Mouse (Mus musculus) brain, adult 10 weeks (tissue): ENCODE measurements around the gene Tmem45a. TPM values are rescaled to one million over a fixed set of nuclear protein-coding genes. Genes with fewer than 3 reads are reported as not detected.

Experiments
- polyA plus RNA-seq: library from polyadenylated mRNA; stranded (reverse); fragments of 350-450 nt; fragmentation: Illumina TruSeq; extraction: RNeasy Lipid Tissue Mini Kit (QIAGEN cat#74804); gene quantifications from one replicate; pipeline ENCODE4 v1.2.3, GENCODE M21; 2015; ENCODE audit warnings: low read depth, low replicate concordance

Tmem45a gene
- 2.2 TPM for polyA plus RNA-seq

GRCm38 (mm10) chr16:56885824-56886615 is at the start of gene Tmem45a:
Gene Tmem45a, minus strand, starts transcription at chr16:56886166.

GRCm38 (mm10) chr16:56928023-56928422 is 42.1 kb upstream of the Tmem45a start, which contains the start of gene Lnp1:
Gene Lnp1, minus strand, starts transcription at chr16:56928061.

DNA sequence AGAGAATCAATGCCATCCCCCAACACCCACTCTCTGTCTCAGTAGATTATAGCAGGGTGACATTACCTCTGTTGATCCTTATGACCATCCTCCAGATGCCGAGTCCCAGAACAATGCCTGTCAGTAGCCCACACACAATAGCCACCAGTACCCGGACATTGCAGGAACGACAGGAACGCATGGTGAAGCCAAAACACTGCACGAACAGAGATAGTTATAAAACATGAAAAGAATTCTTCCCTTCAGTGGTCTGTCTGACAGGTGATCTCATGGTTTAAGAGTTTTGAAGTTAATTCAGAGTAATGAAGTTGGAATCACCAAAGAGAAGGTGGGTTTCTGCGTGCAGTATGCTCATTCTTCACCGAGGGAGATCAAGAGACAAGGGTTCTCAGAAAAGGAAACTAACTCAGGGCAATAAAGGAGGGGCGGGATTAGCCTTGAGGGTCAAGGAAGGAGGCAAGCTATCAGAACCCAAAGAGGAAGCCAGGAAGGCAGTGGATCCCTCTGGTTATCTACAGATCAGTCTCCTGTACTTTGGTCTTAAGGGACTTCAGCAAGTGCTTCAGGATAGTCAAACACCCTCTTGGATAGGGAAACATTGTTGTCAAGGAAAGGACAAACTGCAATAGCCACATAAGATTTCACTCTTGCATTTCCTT is 90.4 kb downstream of the Tmem45a start, which contains the start of gene Adgrg7:
Gene Adgrg7, minus strand, starts transcription at position 375 of the 659 bp plus-strand sequence.

Other genes starting within 250 kb of the Tmem45a start
- 77.9 TPM for gene Tfg, start 168.7 kb downstream of the Tmem45a start, polyA plus RNA-seq
- gene Adgrg7, start 90.3 kb downstream of the Tmem45a start, polyA plus RNA-seq, result not detected
- 1.7 TPM for gene Lnp1, start 41.9 kb upstream of the Tmem45a start, polyA plus RNA-seq
- not detected for gene Tmem45a2, start 185.2 kb upstream of the Tmem45a start, polyA plus RNA-seq
- 101 TPM for gene Tomm70a, start 235.5 kb upstream of the Tmem45a start, polyA plus RNA-seq